Mouse (Mus musculus): ENCODE data around the gene Aamp. TPM values are rescaled to one million over a fixed set of nuclear protein-coding genes. Genes with fewer than 3 reads are reported as not detected.
"Not testable (repeated sequence)": the region's sequence is repeated elsewhere in the genome, so short reads cannot be mapped to it uniquely, and the experiment has no call there.

The Aamp gene
- polyA plus RNA-seq (2014; fragmentation: Nextera tagmentation; extraction: Ambion mirVana), result 252 and 269 TPM in 2 replicates

GRCm38 (mm10) chr1:74284543-74285160, at the start of gene Aamp, which contains the start of gene Pnkd:
Aamp (minus strand) TSS chr1:74284738.
Pnkd (plus strand) TSS chr1:74284930.
- WGBS, result under 1% methylated on average over 56 of the region's 56 CpGs
- no peaks in the 10 kb centered on the region for H3K27me3 ChIP-seq (replicated peaks; ENCODE audit: control insufficient read depth, insufficient read depth, low read length)
- peaks cover 58% of the 10 kb centered on the region for H3K36me3 ChIP-seq (ENCODE audit: control insufficient read depth, insufficient read depth, low read length)
- H3K4me2 ChIP-seq (ENCODE audit: low read length), result peak within 1 kb of the TSS; percentile 93
- H3K9ac ChIP-seq (ENCODE audit: low read length), result peak within 1 kb of the TSS; percentile 72
- peaks cover 30% of the 10 kb centered on the region for H3K4me1 ChIP-seq (replicated peaks; ENCODE audit: control insufficient read depth, insufficient read depth, low read length)
- DNase-seq (ENCODE audit: low spot score) (peak; percentile 97), ATAC-seq (replicated peaks; ENCODE audit: low FRiP score, low TSS enrichment, low read depth) (peak; percentile 96)
- H3K9me3 ChIP-seq (ENCODE audit: control insufficient read depth, low read length), result no peaks in the 10 kb centered on the region
- H3K4me3 ChIP-seq (ENCODE audit: low read depth, low read length), result peak within 1 kb of the TSS; percentile 70
- peak within 1 kb of the TSS; percentile 64; the same call in 1 of the 2 replicates for H3K27ac ChIP-seq (ENCODE audit: low read depth)

DNA sequence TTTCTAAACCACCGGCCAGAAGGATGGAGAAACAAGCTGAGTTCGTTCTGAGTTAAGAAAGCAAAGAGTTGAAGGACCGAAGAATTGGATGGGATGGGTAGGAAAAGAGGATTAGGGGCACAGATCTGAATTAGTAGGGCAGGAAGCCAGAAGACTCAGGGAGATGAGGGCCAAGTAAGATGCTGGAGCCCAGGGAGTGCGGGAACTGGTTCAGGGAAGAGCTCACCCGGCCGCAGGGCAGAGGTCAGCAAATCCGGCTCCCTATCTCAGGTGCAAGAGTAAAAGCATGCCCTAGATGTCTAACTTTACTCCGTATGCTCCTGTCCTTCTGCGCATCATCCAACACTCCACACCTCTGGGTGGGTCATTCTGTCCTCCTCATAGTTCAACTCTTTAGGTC, 48.4 kb upstream of the Aamp start:
- Histone ChIP-seq H3K9me3 (ENCODE audit: control insufficient read depth, low read length) (no peaks in the 10 kb centered on the region), H3K4me2 (ENCODE audit: low read length) (peak overlapping the region; percentile 57), H3K4me3 (ENCODE audit: low read depth, low read length) (peak overlapping the region; percentile 49), H3K27ac (ENCODE audit: low read depth) (peak overlapping the region; percentile 51; the same call in 1 of the 2 replicates), H3K9ac (ENCODE audit: low read length) (peak overlapping the region; percentile 40), H3K4me1 (replicated peaks; ENCODE audit: control insufficient read depth, insufficient read depth, low read length) (peaks cover 13% of the 10 kb centered on the region), H3K36me3 (ENCODE audit: control insufficient read depth, insufficient read depth, low read length) (no peaks in the 10 kb centered on the region), H3K27me3 (replicated peaks; ENCODE audit: control insufficient read depth, insufficient read depth, low read length) (no peaks in the 10 kb centered on the region)
- 2% methylated on average over 9 of the region's 9 CpGs for WGBS
- DNase-seq (ENCODE audit: low spot score) (peak; percentile 59), ATAC-seq (replicated peaks; ENCODE audit: low FRiP score, low TSS enrichment, low read depth) (no peak)

GRCm38 (mm10) chr1:74332241-74332763, 47.8 kb upstream of the Aamp start:
- Histone ChIP-seq H3K4me2 (ENCODE audit: low read length) (peak overlapping the region; percentile 57), H3K4me1 (replicated peaks; ENCODE audit: control insufficient read depth, insufficient read depth, low read length) (peaks cover 13% of the 10 kb centered on the region), H3K9ac (ENCODE audit: low read length) (peak overlapping the region; percentile 40), H3K9me3 (ENCODE audit: control insufficient read depth, low read length) (no peaks in the 10 kb centered on the region), H3K4me3 (ENCODE audit: low read depth, low read length) (peak overlapping the region; percentile 49), H3K36me3 (ENCODE audit: control insufficient read depth, insufficient read depth, low read length) (no peaks in the 10 kb centered on the region), H3K27ac (ENCODE audit: low read depth) (peak overlapping the region; percentile 51; the same call in 1 of the 2 replicates), H3K27me3 (replicated peaks; ENCODE audit: control insufficient read depth, insufficient read depth, low read length) (no peaks in the 10 kb centered on the region)
- 0% methylated on average over 36 of the region's 36 CpGs for WGBS
- DNase-seq (ENCODE audit: low spot score) (peak; percentile 97), ATAC-seq (replicated peaks; ENCODE audit: low FRiP score, low TSS enrichment, low read depth) (peak; percentile 95)

DNA sequence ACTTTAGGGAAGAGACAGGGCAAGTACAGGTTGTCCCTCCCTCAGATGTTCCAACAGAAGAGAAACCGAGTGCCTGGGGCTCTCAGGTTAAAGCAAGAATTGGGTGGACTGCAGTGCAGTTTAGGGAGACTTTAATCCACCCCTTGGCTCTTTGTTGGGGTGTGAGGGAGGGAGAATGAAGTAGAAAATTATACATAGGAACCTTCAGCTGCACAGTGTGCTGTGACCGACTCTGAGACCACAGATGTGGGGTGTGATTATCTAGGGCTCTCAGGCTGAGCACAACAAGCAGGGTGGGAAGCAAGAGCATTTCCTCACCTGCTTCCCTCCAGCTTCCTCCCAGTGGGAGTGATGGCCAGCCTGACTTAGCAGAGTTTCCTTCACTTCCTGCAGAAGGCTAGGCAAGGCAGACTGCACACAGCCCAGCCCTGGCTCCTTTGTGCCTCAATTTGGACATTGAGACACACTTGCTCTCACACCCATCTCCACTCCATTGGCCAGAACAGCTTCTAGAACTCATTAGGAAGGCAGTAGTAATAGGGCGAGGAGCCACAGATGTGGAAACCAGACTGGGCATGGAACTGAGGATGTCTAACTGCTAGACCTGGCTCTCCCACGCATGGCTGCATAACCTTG, 46.6 kb upstream of the Aamp start:
- H3K9me3 ChIP-seq (ENCODE audit: control insufficient read depth, low read length), result no peaks in the 10 kb centered on the region
- no peaks in the 10 kb centered on the region for H3K27me3 ChIP-seq (replicated peaks; ENCODE audit: control insufficient read depth, insufficient read depth, low read length)
- H3K4me1 ChIP-seq (replicated peaks; ENCODE audit: control insufficient read depth, insufficient read depth, low read length), result peaks cover 13% of the 10 kb centered on the region
- no peak overlapping the region for H3K9ac ChIP-seq (ENCODE audit: low read length)
- H3K4me3 ChIP-seq (ENCODE audit: low read depth, low read length), result no peak overlapping the region
- H3K36me3 ChIP-seq (ENCODE audit: control insufficient read depth, insufficient read depth, low read length), result no peaks in the 10 kb centered on the region
- 75% methylated on average over 4 of the region's 4 CpGs for whole genome bisulfite sequencing
- no peak for DNase-seq (ENCODE audit: low spot score)
- H3K4me2 ChIP-seq (ENCODE audit: low read length), result no peak overlapping the region
- no peak for ATAC-seq (replicated peaks; ENCODE audit: low FRiP score, low TSS enrichment, low read depth)
- no peak overlapping the region for H3K27ac ChIP-seq (ENCODE audit: low read depth)

GRCm38 (mm10) chr1:74329899-74330431, 45.4 kb upstream of the Aamp start:
- Histone ChIP-seq H3K4me3 (ENCODE audit: low read depth, low read length) (no peak overlapping the region), H3K4me2 (ENCODE audit: low read length) (no peak overlapping the region), H3K4me1 (replicated peaks; ENCODE audit: control insufficient read depth, insufficient read depth, low read length) (peaks cover 13% of the 10 kb centered on the region), H3K9me3 (ENCODE audit: control insufficient read depth, low read length) (no peaks in the 10 kb centered on the region), H3K27me3 (replicated peaks; ENCODE audit: control insufficient read depth, insufficient read depth, low read length) (no peaks in the 10 kb centered on the region), H3K9ac (ENCODE audit: low read length) (no peak overlapping the region), H3K27ac (ENCODE audit: low read depth) (no peak overlapping the region), H3K36me3 (ENCODE audit: control insufficient read depth, insufficient read depth, low read length) (no peaks in the 10 kb centered on the region)
- no peak for ATAC-seq (replicated peaks; ENCODE audit: low FRiP score, low TSS enrichment, low read depth)
- WGBS, result 63% methylated on average over 7 of the region's 7 CpGs
- DNase-seq (ENCODE audit: low spot score), result no peak

DNA sequence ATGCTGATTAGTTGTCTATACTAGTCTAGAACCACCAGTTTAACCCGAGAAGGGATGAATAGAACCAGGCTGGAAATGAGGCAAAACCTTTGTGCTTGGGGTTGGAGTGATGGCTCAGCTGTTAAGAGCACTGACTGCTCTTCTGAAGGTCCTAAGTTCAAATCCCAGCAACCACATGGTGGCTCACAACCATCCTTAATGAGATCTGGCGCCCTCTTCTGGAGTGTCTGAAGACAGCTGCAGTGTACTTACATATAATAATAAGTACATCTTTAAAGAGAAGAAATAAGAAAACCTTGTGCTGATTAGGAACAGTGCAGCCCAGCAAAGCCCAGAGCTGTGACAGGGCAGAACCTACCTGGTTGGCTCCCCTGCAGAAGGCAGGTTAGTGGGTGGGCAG, 42.4 kb upstream of the Aamp start:
- not testable (repeated sequence) for ATAC-seq (replicated peaks; ENCODE audit: low FRiP score, low TSS enrichment, low read depth); H3K4me3 ChIP-seq (ENCODE audit: low read depth, low read length); H3K4me1 ChIP-seq (replicated peaks; ENCODE audit: control insufficient read depth, insufficient read depth, low read length); H3K27me3 ChIP-seq (replicated peaks; ENCODE audit: control insufficient read depth, insufficient read depth, low read length); DNase-seq (ENCODE audit: low spot score); H3K36me3 ChIP-seq (ENCODE audit: control insufficient read depth, insufficient read depth, low read length); H3K4me2 ChIP-seq (ENCODE audit: low read length); H3K9me3 ChIP-seq (ENCODE audit: control insufficient read depth, low read length); H3K9ac ChIP-seq (ENCODE audit: low read length); H3K27ac ChIP-seq (ENCODE audit: low read depth)
- WGBS, result 75% methylated on average over 2 of the region's 2 CpGs

GRCm38 (mm10) chr1:74321396-74321795, 36.9 kb upstream of the Aamp start:
- ATAC-seq (replicated peaks; ENCODE audit: low FRiP score, low TSS enrichment, low read depth) (no peak), DNase-seq (ENCODE audit: low spot score) (no peak)
- Histone ChIP-seq H3K9ac (ENCODE audit: low read length) (no peak overlapping the region), H3K36me3 (ENCODE audit: control insufficient read depth, insufficient read depth, low read length) (no peaks in the 10 kb centered on the region), H3K9me3 (ENCODE audit: control insufficient read depth, low read length) (no peaks in the 10 kb centered on the region), H3K27me3 (replicated peaks; ENCODE audit: control insufficient read depth, insufficient read depth, low read length) (no peaks in the 10 kb centered on the region), H3K4me2 (ENCODE audit: low read length) (no peak overlapping the region), H3K4me3 (ENCODE audit: low read depth, low read length) (no peak overlapping the region), H3K4me1 (replicated peaks; ENCODE audit: control insufficient read depth, insufficient read depth, low read length) (no peaks in the 10 kb centered on the region), H3K27ac (ENCODE audit: low read depth) (no peak overlapping the region)
- WGBS, result 45% methylated on average over 3 of the region's 3 CpGs

DNA sequence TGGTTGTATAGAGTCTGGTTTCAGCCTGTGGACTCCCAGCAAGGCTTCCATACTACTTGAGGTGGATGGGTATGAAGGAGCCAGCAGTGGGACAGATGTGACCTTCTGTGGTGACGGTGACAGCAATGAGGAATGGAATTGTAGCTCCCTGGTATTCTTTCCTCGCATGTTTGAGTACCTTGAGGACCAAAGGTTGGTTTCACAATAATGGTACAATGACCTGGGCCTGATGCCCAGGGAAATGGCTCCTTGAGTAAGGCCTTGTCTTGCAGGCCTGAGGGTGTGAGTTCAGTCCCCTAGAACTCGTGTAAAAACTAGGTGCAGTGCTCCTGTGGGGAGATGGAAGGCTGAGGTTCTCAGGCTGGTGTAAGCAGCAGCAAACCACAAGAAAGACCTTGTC, 34.2 kb upstream of the Aamp start:
- no peaks in the 10 kb centered on the region for H3K9me3 ChIP-seq (ENCODE audit: control insufficient read depth, low read length)
- no peak overlapping the region for H3K9ac ChIP-seq (ENCODE audit: low read length)
- no peak overlapping the region for H3K4me3 ChIP-seq (ENCODE audit: low read depth, low read length)
- H3K4me2 ChIP-seq (ENCODE audit: low read length), result no peak overlapping the region
- no peak for ATAC-seq (replicated peaks; ENCODE audit: low FRiP score, low TSS enrichment, low read depth)
- H3K27me3 ChIP-seq (replicated peaks; ENCODE audit: control insufficient read depth, insufficient read depth, low read length), result no peaks in the 10 kb centered on the region
- DNase-seq (ENCODE audit: low spot score), result no peak
- no peaks in the 10 kb centered on the region for H3K4me1 ChIP-seq (replicated peaks; ENCODE audit: control insufficient read depth, insufficient read depth, low read length)
- H3K27ac ChIP-seq (ENCODE audit: low read depth), result no peak overlapping the region
- WGBS, result 87% methylated on average over 3 of the region's 3 CpGs
- no peaks in the 10 kb centered on the region for H3K36me3 ChIP-seq (ENCODE audit: control insufficient read depth, insufficient read depth, low read length)

All from intestine, embryonic 14.5 days (tissue).